Mouse (Mus musculus) forebrain, embryonic 14.5 days (tissue): ENCODE data around the gene Hoxd12. TPM values are rescaled to one million over a fixed set of nuclear protein-coding genes. Genes with fewer than 3 reads are reported as not detected.
A peak's percentile ranks its signal among the peaks of the same experiment; 100 is the strongest.

Source experiments
- ATAC-seq: fragments of 200-750 bp; cut with Nextera tagmentation; 2 replicates; pipeline ENCODE4 v1.8.0; 2017; ENCODE audit warnings: mild to moderate bottlenecking, moderate library complexity
- DNase-seq: peaks from one replicate; pipeline ENCODE4 v3.0.0-alpha.2; 2015; ENCODE audit warnings: low spot score
- H3K27ac ChIP-seq: fragments of 300-500 bp; sonication (generic); 2 replicates; pipeline ENCODE4 v1.5.1; 2014; ENCODE audit warnings: low read depth, mild to moderate bottlenecking, control low read depth, low read length, moderate library complexity
- H3K27me3 ChIP-seq: fragments of 300-500 bp; sonication (generic); replicated peaks from 2 replicates; pipeline ENCODE4 v1.6.1; 2014; ENCODE audit warnings: low read length, control low read depth, mixed read lengths; ENCODE audit not compliant: control insufficient read depth, insufficient read depth
- H3K36me3 ChIP-seq: fragments of 300-500 bp; sonication (generic); 2 replicates; pipeline ENCODE4 v1.6.1; 2014; ENCODE audit warnings: low read length, control low read depth; ENCODE audit not compliant: control insufficient read depth, insufficient read depth
- H3K4me1 ChIP-seq: fragments of 300-500 bp; sonication (generic); 2 replicates; pipeline ENCODE4 v1.6.1; 2014; ENCODE audit warnings: antibody characterized with exemption, low read length, control low read depth; ENCODE audit not compliant: control insufficient read depth, insufficient read depth
- H3K4me2 ChIP-seq: fragments of 300-500 bp; sonication (generic); 2 replicates; pipeline ENCODE4 v1.6.1; 2014; ENCODE audit warnings: mild to moderate bottlenecking, control low read depth, low read length
- H3K4me3 ChIP-seq: fragments of 300-500 bp; sonication (generic); 2 replicates; pipeline ENCODE4 v1.5.1; 2014; ENCODE audit warnings: low read depth, low read length, control low read depth
- H3K9ac ChIP-seq: fragments of 300-500 bp; sonication (generic); 2 replicates; pipeline ENCODE4 v1.6.1; 2014; ENCODE audit warnings: mild to moderate bottlenecking, low read length, control low read depth, moderate library complexity
- H3K9me3 ChIP-seq: fragments of 300-500 bp; sonication (generic); replicated peaks from 2 replicates; pipeline ENCODE4 v1.6.1; 2016; ENCODE audit warnings: low read length, control low read depth, mixed read lengths; ENCODE audit not compliant: control insufficient read depth
- WGBS: fragments of 180-500 bp; shearing (Covaris S2); extraction: QIAGEN DNeasy Blood & Tissue Kit; methylation state at CpG from one replicate; pipeline ENCODE4 v1.1.7; 2014; 5-methylcytosine and 5-hydroxymethylcytosine counted together
- polyA plus RNA-seq: library from polyadenylated mRNA; unstranded; fragments of >200 nt; fragmentation: Nextera tagmentation; extraction: Ambion mirVana; gene quantifications from 2 replicates; pipeline ENCODE4 v1.2.1, GENCODE M21; 2014

Hoxd12 gene
- polyA plus RNA-seq, 1 experiment from 2014 or later: not detected

DNA sequence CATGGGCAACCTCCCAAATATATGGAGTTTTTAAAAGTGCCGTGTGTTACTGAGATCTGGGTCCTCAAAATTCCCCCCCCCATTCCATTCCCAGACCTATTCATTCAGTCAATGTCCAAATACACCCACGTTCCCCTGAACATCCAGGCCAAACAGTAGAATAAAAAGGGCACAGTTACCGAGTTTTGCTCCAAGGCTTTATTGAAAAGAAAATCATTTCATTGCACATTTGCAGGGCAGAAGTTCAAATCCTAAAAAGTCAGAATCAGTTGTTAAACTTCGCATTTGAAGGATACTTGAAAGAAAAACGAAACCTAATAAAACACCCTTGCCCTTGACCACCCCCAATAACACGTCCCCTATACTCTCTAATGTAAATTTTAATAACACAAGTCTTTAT is 28.0 kb downstream of the Hoxd12 start:
- H3K27ac ChIP-seq: no peak overlapping the region
- H3K27me3 ChIP-seq: peaks cover 96% of the 10 kb centered on the region
- peaks cover 10% of the 10 kb centered on the region; the same call in 1 of the 2 replicates for H3K4me1 ChIP-seq
- ATAC-seq (no peak), DNase-seq (no peak)
- 10% methylated on average over 6 of the region's 6 CpGs for WGBS
- H3K4me2 ChIP-seq: no peak overlapping the region
- H3K9ac ChIP-seq: no peak overlapping the region
- H3K9me3 ChIP-seq: no peaks in the 10 kb centered on the region
- no peak overlapping the region for H3K4me3 ChIP-seq
- H3K36me3 ChIP-seq: no peaks in the 10 kb centered on the region

DNA sequence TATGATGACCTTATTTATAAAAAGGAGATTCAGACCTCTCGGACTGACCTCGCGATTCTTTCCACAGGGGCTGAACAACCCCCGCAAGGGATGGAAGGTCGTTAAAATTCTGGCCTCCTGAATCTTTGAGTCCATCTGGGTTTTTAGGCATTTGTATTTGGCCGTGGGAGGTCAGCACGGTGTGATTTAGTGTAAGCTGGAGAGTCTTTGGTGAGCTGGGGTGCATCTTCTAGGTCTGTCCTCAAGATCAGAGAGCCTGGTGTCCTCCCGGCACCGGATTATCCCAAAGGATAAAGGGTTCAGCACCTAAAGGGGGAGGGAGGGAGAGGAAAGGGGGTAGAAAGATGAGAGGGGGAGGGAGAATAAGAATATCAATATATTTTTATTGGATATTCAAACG is 28.5 kb downstream of the Hoxd12 start:
- no peak overlapping the region for H3K9ac ChIP-seq
- no peak for DNase-seq
- no peaks in the 10 kb centered on the region for H3K9me3 ChIP-seq
- no peak for ATAC-seq
- H3K27ac ChIP-seq: no peak overlapping the region
- H3K27me3 ChIP-seq: peaks cover 96% of the 10 kb centered on the region
- H3K36me3 ChIP-seq: no peaks in the 10 kb centered on the region
- H3K4me1 ChIP-seq: peaks cover 5% of the 10 kb centered on the region; the same call in 1 of the 2 replicates
- 2% methylated on average over 10 of the region's 10 CpGs for WGBS
- no peak overlapping the region for H3K4me2 ChIP-seq
- no peak overlapping the region for H3K4me3 ChIP-seq

DNA sequence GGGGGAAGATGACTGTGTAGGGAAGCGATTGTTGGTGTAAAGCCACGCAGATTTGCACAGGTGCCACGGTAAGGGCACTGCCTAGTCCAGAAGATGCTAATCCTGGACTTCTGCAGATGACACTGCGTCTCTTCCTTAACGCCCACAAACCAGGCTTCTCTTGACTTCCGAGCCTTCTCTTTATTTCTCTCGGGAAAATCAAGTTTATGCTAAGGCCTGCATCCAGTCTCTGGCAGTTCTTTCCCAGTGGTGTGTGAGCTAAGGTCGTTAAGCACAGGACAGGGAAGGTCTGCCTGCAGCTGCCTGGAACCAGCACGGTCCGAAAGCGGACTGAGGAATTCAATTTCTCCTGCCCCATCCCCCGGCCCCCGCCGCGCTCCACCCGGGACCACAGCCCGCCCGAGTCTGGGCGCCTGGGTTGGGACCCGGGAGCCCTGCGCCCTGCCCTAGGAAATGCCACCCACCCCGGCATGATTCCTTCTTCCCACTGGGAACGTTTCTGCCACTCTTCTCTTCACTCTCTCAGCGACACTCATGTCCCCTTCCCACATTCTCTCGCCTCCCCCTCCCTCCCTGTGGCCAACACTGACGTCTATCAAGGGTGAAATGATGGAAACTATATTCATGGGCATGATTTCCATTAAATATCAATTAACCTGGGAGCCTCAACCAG is 29.0 kb downstream of the Hoxd12 start:
- no peak overlapping the region for H3K4me2 ChIP-seq
- no peak overlapping the region for H3K9ac ChIP-seq
- H3K9me3 ChIP-seq: no peaks in the 10 kb centered on the region
- WGBS: under 1% methylated on average over 26 of the region's 26 CpGs
- ATAC-seq (no peak), DNase-seq (no peak)
- H3K27ac ChIP-seq: no peak overlapping the region
- peaks cover 96% of the 10 kb centered on the region for H3K27me3 ChIP-seq
- no peak overlapping the region for H3K4me3 ChIP-seq
- H3K4me1 ChIP-seq: peaks cover 4% of the 10 kb centered on the region; the same call in 1 of the 2 replicates
- H3K36me3 ChIP-seq: no peaks in the 10 kb centered on the region

DNA sequence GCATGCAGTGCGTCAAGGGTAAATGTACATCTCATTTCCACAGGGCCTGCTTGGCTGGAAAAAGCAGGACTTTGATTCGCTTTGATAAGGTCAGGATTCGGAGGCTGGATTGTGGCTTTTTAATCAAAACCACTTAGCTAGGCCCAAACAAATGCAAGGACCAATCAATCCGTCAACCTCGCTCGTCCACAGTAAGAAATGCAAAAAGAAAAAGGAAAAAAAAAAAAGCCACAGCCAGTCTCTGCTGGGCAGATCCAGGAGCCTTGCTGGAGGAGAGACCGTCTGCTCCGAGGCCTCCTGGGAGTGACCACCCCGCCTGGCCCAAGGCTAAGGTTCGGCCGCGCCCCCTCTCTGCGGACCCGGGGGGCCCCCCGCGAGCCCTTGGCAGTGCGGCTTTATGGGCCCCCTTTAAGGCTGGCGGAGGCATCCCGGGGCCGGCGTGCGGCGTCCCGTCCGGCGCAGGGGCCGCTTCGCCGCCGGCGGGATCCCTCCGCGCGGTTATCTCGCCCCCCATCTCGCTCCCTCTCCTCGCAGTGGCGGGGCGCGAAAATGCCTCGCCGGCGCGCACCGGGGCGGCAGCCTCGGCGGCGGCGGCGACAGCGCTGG is 29.7 kb downstream of the Hoxd12 start, which contains the start of gene Hoxd8:
Gene Hoxd8, plus strand, starts transcription at position 223 of the 606 bp plus-strand sequence.
- no peaks in the 10 kb centered on the region for H3K36me3 ChIP-seq
- H3K4me1 ChIP-seq: peaks cover 4% of the 10 kb centered on the region; the same call in 1 of the 2 replicates
- peak within 1 kb of the TSS; percentile 50 for H3K4me2 ChIP-seq
- peak within 1 kb of the TSS; percentile 25; the same call in 1 of the 2 replicates for H3K9ac ChIP-seq
- DNase-seq (no peak), ATAC-seq (peak; percentile 22; the same call in 1 of the 2 replicates)
- H3K27me3 ChIP-seq: peaks cover 96% of the 10 kb centered on the region
- no peak within 1 kb of the TSS for H3K27ac ChIP-seq
- H3K4me3 ChIP-seq: peak within 1 kb of the TSS; percentile 21
- H3K9me3 ChIP-seq: no peaks in the 10 kb centered on the region
- WGBS: under 1% methylated on average over 50 of the region's 52 CpGs

DNA sequence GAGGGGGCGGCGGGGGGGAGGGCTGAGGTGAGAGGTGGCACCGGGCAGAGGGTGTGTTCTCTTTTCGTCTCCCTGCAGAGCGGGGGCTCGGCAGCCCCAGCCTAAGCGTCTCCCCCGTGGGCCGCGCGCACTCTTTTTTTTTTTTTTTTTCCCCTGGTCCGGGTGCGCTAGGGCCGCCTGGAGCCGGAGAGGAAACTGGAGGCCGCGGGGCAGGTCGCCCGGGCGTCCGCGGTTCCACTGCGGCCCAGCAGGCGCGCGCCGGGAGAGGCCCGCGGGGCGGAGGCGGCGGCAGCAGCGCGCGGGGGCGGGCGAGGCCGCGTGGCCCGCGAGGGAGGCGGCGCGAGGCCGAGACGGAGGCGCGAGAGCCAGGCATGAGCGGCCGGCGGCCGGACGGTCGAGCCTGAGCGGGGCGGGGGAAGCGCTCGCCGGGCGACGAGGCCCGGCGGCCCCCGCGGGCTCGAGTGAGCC is 30.2 kb downstream of the Hoxd12 start:
- peaks cover 4% of the 10 kb centered on the region; the same call in 1 of the 2 replicates for H3K4me1 ChIP-seq
- H3K27me3 ChIP-seq: peaks cover 96% of the 10 kb centered on the region
- WGBS: 0% methylated on average over 53 of the region's 66 CpGs
- peak overlapping the region; percentile 25; the same call in 1 of the 2 replicates for H3K9ac ChIP-seq
- no peaks in the 10 kb centered on the region for H3K36me3 ChIP-seq
- peak overlapping the region; percentile 21 for H3K4me3 ChIP-seq
- DNase-seq (no peak), ATAC-seq (peak; percentile 26; the same call in 1 of the 2 replicates)
- H3K27ac ChIP-seq: no peak overlapping the region
- H3K9me3 ChIP-seq: no peaks in the 10 kb centered on the region
- peak overlapping the region; percentile 50 for H3K4me2 ChIP-seq

DNA sequence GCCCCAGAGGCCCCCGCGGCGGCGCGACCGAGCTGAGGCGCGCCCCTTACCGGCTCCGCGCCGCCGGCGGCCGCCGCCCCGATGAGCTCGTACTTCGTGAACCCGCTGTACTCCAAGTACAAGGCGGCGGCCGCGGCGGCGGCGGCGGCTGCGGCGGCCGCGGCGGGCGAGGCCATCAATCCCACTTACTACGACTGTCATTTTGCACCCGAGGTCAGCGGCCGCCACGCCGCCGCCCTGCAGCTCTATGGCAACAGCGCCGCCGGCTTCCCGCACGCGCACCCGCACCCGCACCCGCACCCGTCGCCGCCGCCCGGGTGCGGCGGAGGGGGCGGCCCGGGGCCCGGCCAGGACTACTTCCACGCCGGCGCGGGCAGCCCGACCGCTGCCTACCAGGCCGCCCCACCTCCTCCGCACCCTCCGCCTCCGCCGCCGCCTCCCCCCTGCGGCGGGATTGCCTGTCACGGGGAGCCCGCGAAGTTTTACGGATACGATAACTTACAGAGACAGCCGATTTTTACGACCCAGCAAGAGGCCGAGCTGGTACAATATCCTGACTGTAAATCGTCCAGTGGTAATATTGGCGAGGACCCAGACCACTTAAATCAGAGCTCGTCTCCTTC is 30.8 kb downstream of the Hoxd12 start:
- ATAC-seq (peak; percentile 55; the same call in 1 of the 2 replicates), DNase-seq (no peak)
- Histone ChIP-seq H3K4me1 (peaks cover 4% of the 10 kb centered on the region; the same call in 1 of the 2 replicates), H3K4me3 (peak overlapping the region; percentile 21), H3K9me3 (no peaks in the 10 kb centered on the region), H3K27ac (no peak overlapping the region), H3K9ac (no peak overlapping the region), H3K27me3 (peaks cover 96% of the 10 kb centered on the region), H3K36me3 (no peaks in the 10 kb centered on the region), H3K4me2 (peak overlapping the region; percentile 50)
- under 1% methylated on average over 51 of the region's 85 CpGs for WGBS

DNA sequence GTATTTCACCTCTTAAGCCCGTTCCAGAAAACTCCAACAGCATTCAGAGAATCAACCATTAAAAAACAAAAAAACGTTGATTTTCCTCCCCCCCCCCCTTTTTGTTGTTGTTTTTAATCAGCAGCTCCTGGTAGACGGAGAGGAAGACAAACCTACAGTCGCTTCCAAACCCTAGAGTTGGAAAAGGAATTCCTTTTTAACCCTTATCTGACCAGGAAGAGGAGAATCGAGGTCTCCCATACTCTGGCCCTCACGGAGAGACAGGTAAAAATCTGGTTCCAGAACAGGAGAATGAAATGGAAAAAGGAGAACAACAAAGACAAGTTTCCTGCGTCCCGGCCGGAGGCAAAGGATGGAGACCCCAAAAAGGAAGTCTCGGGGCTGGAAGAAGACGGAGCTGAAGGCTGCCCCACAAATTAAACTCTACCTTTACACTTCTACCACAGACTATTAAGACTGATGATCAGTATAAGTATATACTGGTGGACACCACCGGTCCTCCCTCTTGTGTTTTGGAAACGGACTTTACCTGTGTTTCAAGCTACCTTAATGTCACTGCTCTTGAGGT is 31.7 kb downstream of the Hoxd12 start:
- no peak overlapping the region for H3K4me2 ChIP-seq
- WGBS: 2% methylated on average over 13 of the region's 13 CpGs
- H3K27me3 ChIP-seq: peaks cover 94% of the 10 kb centered on the region
- H3K4me1 ChIP-seq: peaks cover 4% of the 10 kb centered on the region; the same call in 1 of the 2 replicates
- H3K9me3 ChIP-seq: no peaks in the 10 kb centered on the region
- ATAC-seq (no peak), DNase-seq (no peak)
- H3K9ac ChIP-seq: no peak overlapping the region
- no peak overlapping the region for H3K27ac ChIP-seq
- H3K36me3 ChIP-seq: no peaks in the 10 kb centered on the region
- H3K4me3 ChIP-seq: no peak overlapping the region

DNA sequence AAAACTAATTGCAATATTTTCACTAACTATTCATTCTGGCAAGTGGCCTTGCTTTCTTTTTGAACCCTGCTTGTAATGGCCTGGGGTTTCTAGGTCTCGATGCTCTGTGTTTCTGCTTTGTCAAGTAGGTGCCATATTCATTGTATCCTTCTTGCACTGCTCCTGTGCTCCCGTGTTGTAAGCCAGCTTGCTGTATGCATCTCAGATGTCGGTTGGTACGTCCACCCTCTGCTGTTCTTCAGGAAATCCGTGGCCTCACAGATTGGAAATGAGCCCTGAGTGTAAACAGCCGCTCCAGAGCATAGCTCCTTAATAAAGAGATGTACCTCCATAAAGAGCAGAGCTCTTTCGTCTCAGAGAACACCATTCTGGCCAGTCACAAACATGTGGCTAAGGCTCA is 32.8 kb downstream of the Hoxd12 start:
- no peaks in the 10 kb centered on the region for H3K36me3 ChIP-seq
- WGBS: 5% methylated on average over 7 of the region's 7 CpGs
- H3K4me3 ChIP-seq: no peak overlapping the region
- H3K9ac ChIP-seq: no peak overlapping the region
- peaks cover 95% of the 10 kb centered on the region for H3K27me3 ChIP-seq
- DNase-seq (no peak), ATAC-seq (no peak)
- no peak overlapping the region for H3K27ac ChIP-seq
- peaks cover 4% of the 10 kb centered on the region; the same call in 1 of the 2 replicates for H3K4me1 ChIP-seq
- no peak overlapping the region for H3K4me2 ChIP-seq
- H3K9me3 ChIP-seq: no peaks in the 10 kb centered on the region
